Mouse (Mus musculus) erythroblast, embryonic 14.5 days (primary cell): Measurements from ENCODE around the gene Apbb1ip.

Experiments used
- GATA1 ChIP-seq: IDR thresholded peaks from 2 replicates; pipeline ENCODE4 v1.6.1; 2012; ENCODE audit warnings: low read length, inconsistent platforms, mixed read lengths
- TAL1 ChIP-seq: IDR thresholded peaks from 3 replicates; pipeline ENCODE4 v1.6.1; 2012; ENCODE audit warnings: low read length, inconsistent platforms, mixed read lengths

DNA sequence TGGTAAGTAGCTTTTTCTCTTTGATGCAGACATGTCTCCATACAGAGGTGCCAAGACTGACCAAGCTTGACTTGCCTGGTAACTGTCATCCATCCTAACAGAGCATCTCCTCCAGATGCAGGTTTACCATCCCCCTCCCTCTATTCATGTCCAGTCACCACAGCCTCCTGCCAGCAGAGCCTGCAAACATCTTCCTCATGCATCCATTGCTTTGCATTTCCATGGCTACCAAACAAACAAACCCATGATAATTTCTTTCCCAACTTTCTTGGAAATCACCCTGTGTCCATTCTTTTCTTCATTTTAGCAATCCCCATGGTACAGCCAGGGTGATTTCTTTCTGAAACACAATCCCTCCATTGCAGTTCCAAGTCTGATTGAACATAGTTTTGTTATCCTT, 2.6 kb upstream of the Apbb1ip start:
- TF ChIP-seq GATA1 (no peak), TAL1 (no peak)
